11 mouse cellular contexts compared by ENCODE assay signal in the genomic region with DNA sequence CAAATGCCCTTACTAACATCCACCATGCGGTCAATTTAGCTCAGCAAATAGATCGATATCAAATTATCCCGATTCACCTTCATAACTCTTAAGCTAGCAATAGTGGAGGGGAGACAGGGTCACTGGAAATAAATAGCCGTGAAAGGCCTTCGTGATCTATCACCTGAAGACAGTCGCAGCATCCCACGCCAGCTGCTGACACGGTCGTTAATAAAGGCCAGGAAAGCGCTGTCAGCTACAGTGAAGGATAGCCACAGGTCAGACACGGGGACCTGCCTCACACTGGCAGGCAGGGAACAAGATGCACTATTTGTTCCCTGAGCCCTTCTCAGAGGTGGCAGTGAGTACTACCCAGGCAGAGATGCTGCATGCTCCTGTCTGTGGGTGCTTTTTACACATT. TPM values are rescaled to one million over a fixed set of nuclear protein-coding genes. Genes with fewer than 3 reads are reported as not detected.
"Had no signal": no experiment of that assay in that cellular context is flagged by ENCODE, and none has a peak within 500 bp of the region (broad histone marks: within the 10 kb centered on the region; RNA-seq: fewer than 3 reads in every experiment).

No protein-coding gene starts in this region.

- DNase-seq: kidney, adult 11 months; layer of hippocampus, adult 9-11 months; layer of hippocampus, postnatal 36 days; lung, embryonic 14.5 days; lung, postnatal 10 days; lung, postnatal 4 days; thymus, postnatal 14 days had no signal

- H3K9ac ChIP-seq: limb, embryonic 15.5 days; liver, embryonic 12.5 days; lung, embryonic 14.5 days; midbrain, embryonic 12.5 days had no signal

- H3K4me2 ChIP-seq: limb, embryonic 15.5 days; liver, embryonic 12.5 days; lung, embryonic 14.5 days; midbrain, embryonic 12.5 days had no signal

- H3K27me3 ChIP-seq: limb, embryonic 15.5 days; midbrain, embryonic 12.5 days had no signal

- ATAC-seq: liver, embryonic 12.5 days had no signal

- H3K27ac ChIP-seq: limb, embryonic 15.5 days; liver, embryonic 12.5 days; midbrain, embryonic 12.5 days; stomach, postnatal 0 days had no signal

- H3K4me3 ChIP-seq: limb, embryonic 15.5 days; liver, embryonic 12.5 days; midbrain, embryonic 12.5 days had no signal

- H3K36me3 ChIP-seq: midbrain, embryonic 12.5 days had no signal

- H3K9me3 ChIP-seq: limb, embryonic 15.5 days; liver, embryonic 12.5 days; midbrain, embryonic 12.5 days had no signal

RNA-seq across cellular contexts. Expression of gene Cdh15, which starts 28.0 kb away (rescaled TPM):
- polyA plus RNA-seq: lung, embryonic 14.5 days had no signal
